Mouse (Mus musculus) forebrain, embryonic 13.5 days (tissue): ENCODE data around the gene Xab2. TPM values are rescaled to one million over a fixed set of nuclear protein-coding genes. Genes with fewer than 3 reads are reported as not detected.

ENCODE experiments used
- ATAC-seq: fragments of 200-750 bp; cut with Nextera tagmentation; 2 replicates; pipeline ENCODE4 v1.8.0; 2017
- H3K27ac ChIP-seq: fragments of 300-500 bp; sonication (generic); 2 replicates; pipeline ENCODE4 v1.5.1; 2015; ENCODE audit warnings: inconsistent platforms, mild to moderate bottlenecking, moderate library complexity
- H3K27me3 ChIP-seq: fragments of 300-500 bp; sonication (generic); 2 replicates; pipeline ENCODE4 v1.6.1; 2015; ENCODE audit warnings: mild to moderate bottlenecking, inconsistent platforms
- H3K36me3 ChIP-seq: fragments of 300-500 bp; sonication (generic); 2 replicates; pipeline ENCODE4 v1.6.1; 2015; ENCODE audit warnings: mild to moderate bottlenecking, inconsistent platforms; ENCODE audit not compliant: poor library complexity, severe bottlenecking
- H3K4me1 ChIP-seq: fragments of 300-500 bp; sonication (generic); 2 replicates; pipeline ENCODE4 v1.6.1; 2015; ENCODE audit warnings: inconsistent platforms
- H3K4me2 ChIP-seq: fragments of 300-500 bp; sonication (generic); 2 replicates; pipeline ENCODE4 v1.6.1; 2015; ENCODE audit warnings: inconsistent platforms, mild to moderate bottlenecking, moderate library complexity
- H3K4me3 ChIP-seq: fragments of 300-500 bp; sonication (generic); 2 replicates; pipeline ENCODE4 v1.5.1; 2015; ENCODE audit warnings: mild to moderate bottlenecking, inconsistent platforms
- H3K9ac ChIP-seq: fragments of 300-500 bp; sonication (generic); 2 replicates; pipeline ENCODE4 v1.6.1; 2015; ENCODE audit warnings: mild to moderate bottlenecking, inconsistent platforms
- H3K9me3 ChIP-seq: fragments of 300-500 bp; sonication (generic); replicated peaks from 2 replicates; pipeline ENCODE4 v1.6.1; 2016; ENCODE audit warnings: inconsistent platforms
- WGBS: fragments of 180-500 bp; shearing (Covaris S2); methylation state at CpG from one replicate; pipeline ENCODE4 v1.1.7; 2015; 5-methylcytosine and 5-hydroxymethylcytosine counted together
- polyA plus RNA-seq: library from polyadenylated mRNA; unstranded; fragments of >200 nt; fragmentation: Nextera tagmentation; extraction: Ambion mirVana; gene quantifications from 2 replicates; pipeline ENCODE4 v1.2.1, GENCODE M21; 2015

The Xab2 gene
- polyA plus RNA-seq, 1 experiment from 2014 or later = 64.0 TPM

- H3K9ac ChIP-seq = no peak overlapping the region
- H3K27me3 ChIP-seq = no peaks in the 10 kb centered on the region
- no peak overlapping the region for H3K27ac ChIP-seq
- H3K9me3 ChIP-seq = no peaks in the 10 kb centered on the region
- ATAC-seq = no peak
- no peak overlapping the region for H3K4me2 ChIP-seq
- H3K36me3 ChIP-seq = no peaks in the 10 kb centered on the region
- WGBS = 80% methylated on average over 9 of the region's 9 CpGs
- H3K4me1 ChIP-seq = no peaks in the 10 kb centered on the region
- H3K4me3 ChIP-seq = no peak overlapping the region
Observed at GRCm38 (mm10) chr8:3579390-3580364, 41.4 kb downstream of the Xab2 start.

DNA sequence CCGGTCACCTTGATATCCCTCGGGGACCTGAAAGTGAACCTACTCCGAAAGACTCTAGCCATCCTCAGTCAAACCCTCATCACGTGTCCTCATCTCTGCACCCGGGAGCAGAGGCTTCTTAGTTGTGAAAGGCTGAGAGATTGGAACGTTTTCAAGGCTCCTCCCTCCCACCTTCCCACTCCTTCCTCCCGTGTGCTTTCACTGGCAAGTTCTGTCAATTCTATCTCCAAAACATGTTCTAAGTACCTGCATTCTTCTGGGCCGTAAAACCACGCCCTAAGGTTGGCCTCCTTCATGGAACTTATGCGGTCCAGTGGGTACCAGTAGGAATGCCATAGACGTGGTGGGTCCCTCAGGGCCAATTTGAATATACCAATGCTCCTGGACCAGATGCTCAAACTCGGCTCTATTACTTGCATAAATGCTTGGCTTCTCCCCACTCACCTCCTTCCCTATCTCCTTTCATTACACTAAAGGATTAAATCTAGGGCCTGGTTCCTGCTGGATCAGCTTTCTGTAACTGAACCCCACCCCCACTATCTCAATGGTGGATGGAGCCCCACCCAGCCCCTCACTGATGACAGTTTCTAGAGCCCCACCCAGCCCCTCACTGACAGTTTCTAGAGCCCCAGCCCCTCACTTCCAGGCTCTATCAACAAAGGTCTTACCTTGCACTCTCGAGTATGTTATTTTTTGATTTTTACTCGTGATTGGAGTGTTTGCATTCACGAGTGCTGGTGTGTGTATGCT lies 44.7 kb downstream of the Xab2 start:
- ATAC-seq = no peak
- Histone ChIP-seq H3K27me3 (no peaks in the 10 kb centered on the region), H3K27ac (no peak overlapping the region), H3K4me3 (no peak overlapping the region), H3K4me1 (no peaks in the 10 kb centered on the region), H3K9ac (no peak overlapping the region), H3K4me2 (no peak overlapping the region), H3K9me3 (no peaks in the 10 kb centered on the region), H3K36me3 (no peaks in the 10 kb centered on the region)
- 81% methylated on average over 15 of the region's 15 CpGs for WGBS

GRCm38 (mm10) chr8:3574546-3574945 lies 46.6 kb downstream of the Xab2 start:
- no peak overlapping the region for H3K4me3 ChIP-seq
- no peaks in the 10 kb centered on the region for H3K36me3 ChIP-seq
- 92% methylated on average over 3 of the region's 3 CpGs for WGBS
- H3K9me3 ChIP-seq = no peaks in the 10 kb centered on the region
- no peak overlapping the region for H3K9ac ChIP-seq
- H3K4me1 ChIP-seq = no peaks in the 10 kb centered on the region
- H3K4me2 ChIP-seq = no peak overlapping the region
- H3K27ac ChIP-seq = no peak overlapping the region
- no peak for ATAC-seq
- H3K27me3 ChIP-seq = no peaks in the 10 kb centered on the region

DNA sequence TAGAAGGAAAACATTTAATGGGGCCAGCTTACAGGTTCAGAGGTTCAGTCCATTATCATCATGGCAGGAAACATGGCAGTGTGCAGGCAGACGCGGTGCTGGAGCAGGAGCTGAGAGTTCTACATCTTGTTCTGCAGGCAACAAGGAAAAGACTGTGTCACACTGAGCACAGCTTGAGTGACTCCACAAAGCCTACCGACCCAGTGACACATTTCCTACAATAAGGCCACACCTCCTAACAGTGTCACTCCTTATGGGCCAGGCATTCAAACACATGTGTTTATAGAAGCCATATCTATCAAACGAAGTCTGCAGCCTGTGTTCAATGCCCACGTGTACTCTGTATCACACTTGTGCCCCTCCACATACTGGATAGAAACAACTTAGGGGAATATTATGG lies 51.3 kb downstream of the Xab2 start:
- 95% methylated on average over 5 of the region's 5 CpGs for WGBS
- no peak for ATAC-seq

GRCm38 (mm10) chr8:3568378-3568777 lies 52.7 kb downstream of the Xab2 start:
- Histone ChIP-seq H3K36me3 (no peaks in the 10 kb centered on the region), H3K9ac (peak overlapping the region; percentile 31; the same call in 1 of the 2 replicates), H3K27ac (no peak overlapping the region), H3K4me3 (peak overlapping the region; percentile 14), H3K4me1 (peaks cover 15% of the 10 kb centered on the region), H3K9me3 (no peaks in the 10 kb centered on the region), H3K27me3 (no peaks in the 10 kb centered on the region), H3K4me2 (peak overlapping the region; percentile 51)
- 6% methylated on average over 7 of the region's 7 CpGs for WGBS
- no peak for ATAC-seq

More for the DNA sequence above, 51.3 kb downstream of the Xab2 start:
- Histone ChIP-seq H3K4me2 (no peak overlapping the region), H3K36me3 (no peaks in the 10 kb centered on the region), H3K9me3 (no peaks in the 10 kb centered on the region), H3K9ac (no peak overlapping the region), H3K27ac (no peak overlapping the region), H3K4me3 (no peak overlapping the region), H3K4me1 (peaks cover 15% of the 10 kb centered on the region), H3K27me3 (no peaks in the 10 kb centered on the region)

GRCm38 (mm10) chr8:3567641-3568371 lies 53.3 kb downstream of the Xab2 start, which contains the start of gene C330021F23Rik:
Gene C330021F23Rik, plus strand, starts transcription at chr8:3567990.
- H3K4me1 ChIP-seq = peaks cover 15% of the 10 kb centered on the region
- peak within 1 kb of the TSS; percentile 51 for H3K4me2 ChIP-seq
- peak within 1 kb of the TSS; percentile 14 for H3K4me3 ChIP-seq
- no peaks in the 10 kb centered on the region for H3K27me3 ChIP-seq
- no peak; the same call in 1 of the 2 replicates for ATAC-seq
- no peaks in the 10 kb centered on the region for H3K36me3 ChIP-seq
- WGBS = under 1% methylated on average over 12 of the region's 12 CpGs
- no peaks in the 10 kb centered on the region for H3K9me3 ChIP-seq
- H3K9ac ChIP-seq = peak within 1 kb of the TSS; percentile 39
- no peak within 1 kb of the TSS for H3K27ac ChIP-seq

Other genes starting within 250 kb of the Xab2 start
- gene Arhgef18, start 228.3 kb downstream of the Xab2 start, polyA plus RNA-seq = 11.1 and 11.7 TPM in 2 replicates
- gene Pex11g, start 153.6 kb downstream of the Xab2 start, polyA plus RNA-seq = 3.9 and 4.8 TPM in 2 replicates
- gene Tex45, start 150.5 kb downstream of the Xab2 start, polyA plus RNA-seq = 0.10 TPM in 1 of 2 replicates, not detected in the other
- 67.2 and 72.0 TPM in 2 replicates for gene Zfp358, start 128.2 kb downstream of the Xab2 start, polyA plus RNA-seq
- 68.5 and 68.7 TPM in 2 replicates for gene Mcoln1, start 120.9 kb downstream of the Xab2 start, polyA plus RNA-seq
- 20.3 and 23.8 TPM in 2 replicates for gene Pnpla6, start 105.9 kb downstream of the Xab2 start, polyA plus RNA-seq
- gene C330021F23Rik, start 53.3 kb downstream of the Xab2 start, polyA plus RNA-seq = 1.6 and 2.3 TPM in 2 replicates
- 19.5 and 19.9 TPM in 2 replicates for gene Camsap3, start 34.0 kb downstream of the Xab2 start, polyA plus RNA-seq
- 113 and 138 TPM in 2 replicates for gene Pet100, start 232 bp upstream of the Xab2 start, polyA plus RNA-seq
- gene Pcp2, start 4.2 kb upstream of the Xab2 start, polyA plus RNA-seq = 0.17 and 0.35 TPM in 2 replicates
- gene Stxbp2, start 9.6 kb upstream of the Xab2 start, polyA plus RNA-seq = 35.7 and 40.1 TPM in 2 replicates
- 0.31 and 0.64 TPM in 2 replicates for gene Retn, start 34.5 kb upstream of the Xab2 start, polyA plus RNA-seq
- gene Mcemp1, start 44.4 kb upstream of the Xab2 start, polyA plus RNA-seq = 0.15 and 0.18 TPM in 2 replicates
- gene Fcor, start 51.0 kb upstream of the Xab2 start, polyA plus RNA-seq = 6.5 and 9.0 TPM in 2 replicates
- 52.0 and 57.4 TPM in 2 replicates for gene Trappc5, start 55.0 kb upstream of the Xab2 start, polyA plus RNA-seq
- 0.23 and 0.37 TPM in 2 replicates for gene Fcer2a, start 72.9 kb upstream of the Xab2 start, polyA plus RNA-seq
- gene Clec4g, start 99.3 kb upstream of the Xab2 start, polyA plus RNA-seq = not detected in 2 replicates
- gene Cd209a, start 127.7 kb upstream of the Xab2 start, polyA plus RNA-seq = not detected in 2 replicates
- not detected in 2 replicates for gene Cd209e, start 233.0 kb upstream of the Xab2 start, polyA plus RNA-seq